In genomic region chr5:9557706-9558105, GRCm38 (mm10) we compare ENCODE assay signal across 14 mouse cellular contexts.
DNase-seq lines count a peak whose midpoint lies in the region; ATAC-seq and TF ChIP-seq lines count a peak whose summit lies in the region.
"Had no signal": no experiment of that assay in that cellular context is flagged by ENCODE, and none has a peak within 500 bp of the region (broad histone marks: within the 10 kb centered on the region; RNA-seq: fewer than 3 reads in every experiment).

No protein-coding gene starts in this region.

- H3K4me1 ChIP-seq in hindbrain, embryonic 15.5 days (replicated peaks), result no peaks in the 10 kb centered on the region
- no peaks in the 10 kb centered on the region for H3K4me1 ChIP-seq in hindbrain, embryonic 11.5 days (replicated peaks; ENCODE audit: control insufficient read depth, insufficient read depth, low read length)
- H3K4me1 ChIP-seq in midbrain, embryonic 15.5 days, result no peaks in the 10 kb centered on the region
- no peaks in the 10 kb centered on the region for H3K4me1 ChIP-seq in midbrain, embryonic 13.5 days (replicated peaks)
- no peaks in the 10 kb centered on the region for H3K4me1 ChIP-seq in midbrain, postnatal 0 days (ENCODE audit: insufficient read depth, low read length)
- H3K4me1 ChIP-seq: heart, embryonic 13.5 days had no signal

- H3K4me2 ChIP-seq in hindbrain, embryonic 15.5 days, result no peak overlapping the region
- H3K4me2 ChIP-seq in hindbrain, embryonic 11.5 days (replicated peaks; ENCODE audit: low read depth, low read length), result no peak overlapping the region
- H3K4me2 ChIP-seq in midbrain, embryonic 15.5 days, result no peak overlapping the region
- H3K4me2 ChIP-seq in midbrain, embryonic 13.5 days (replicated peaks), result no peak overlapping the region
- no peak overlapping the region for H3K4me2 ChIP-seq in midbrain, postnatal 0 days (ENCODE audit: low read depth, low read length, poor library complexity, severe bottlenecking)
- H3K4me2 ChIP-seq: heart, embryonic 13.5 days had no signal

- no peak for DNase-seq in hindbrain, embryonic 11.5 days (ENCODE audit: low spot score)
- DNase-seq in brain, embryonic 14.5 days (ENCODE audit: low read depth), result peak; percentile 78
- peak; percentile 77 for DNase-seq in midbrain, postnatal 0 days (ENCODE audit: low spot score)
- DNase-seq in kidney, postnatal 14 days, result no peak
- DNase-seq: cerebellum, postnatal 25 days; kidney, adult 9 months; liver, postnatal 0 days had no signal

- peak; percentile 80 for ATAC-seq in hindbrain, embryonic 15.5 days (ENCODE audit: low FRiP score, low read depth)
- no peak for ATAC-seq in hindbrain, embryonic 11.5 days (ENCODE audit: low FRiP score)
- ATAC-seq in midbrain, embryonic 15.5 days (replicated peaks), result peak; percentile 66; the same call in 1 of the 2 replicates
- no peak for ATAC-seq in midbrain, embryonic 13.5 days
- no peak; the same call in 1 of the 2 replicates for ATAC-seq in midbrain, postnatal 0 days (ENCODE audit: low FRiP score)
- no peak for ATAC-seq in activated CD4-positive, CD25-positive, alpha-beta regulatory T cell, adult 4 months
- ATAC-seq: CD4-positive, CD25-positive, alpha-beta regulatory T cell, adult 4 months; liver, postnatal 0 days had no signal

- 34% methylated on average over 3 of the region's 3 CpGs for WGBS in hindbrain, embryonic 15.5 days
- WGBS in hindbrain, embryonic 11.5 days, result 50% methylated on average over 3 of the region's 3 CpGs
- 42% methylated on average over 3 of the region's 3 CpGs for WGBS in midbrain, embryonic 15.5 days
- WGBS in midbrain, embryonic 13.5 days, result 65% methylated on average over 3 of the region's 3 CpGs
- 45% methylated on average over 3 of the region's 3 CpGs for WGBS in midbrain, postnatal 0 days

- H3K9ac ChIP-seq in hindbrain, embryonic 15.5 days, result no peak overlapping the region
- H3K9ac ChIP-seq in hindbrain, embryonic 11.5 days (ENCODE audit: low read depth, low read length), result no peak overlapping the region
- H3K9ac ChIP-seq in midbrain, embryonic 15.5 days, result no peak overlapping the region
- no peak overlapping the region for H3K9ac ChIP-seq in midbrain, embryonic 13.5 days (replicated peaks)
- H3K9ac ChIP-seq in midbrain, postnatal 0 days (replicated peaks; ENCODE audit: low read length, poor library complexity, severe bottlenecking), result no peak overlapping the region
- H3K9ac ChIP-seq: heart, embryonic 13.5 days; liver, postnatal 0 days had no signal

- no peak overlapping the region for H3K4me3 ChIP-seq in hindbrain, embryonic 15.5 days
- H3K4me3 ChIP-seq in hindbrain, embryonic 11.5 days (ENCODE audit: low read depth, low read length), result no peak overlapping the region
- H3K4me3 ChIP-seq in midbrain, embryonic 15.5 days, result no peak overlapping the region
- H3K4me3 ChIP-seq in midbrain, embryonic 13.5 days (replicated peaks), result no peak overlapping the region
- no peak overlapping the region for H3K4me3 ChIP-seq in midbrain, postnatal 0 days (ENCODE audit: low read depth, low read length)
- H3K4me3 ChIP-seq: heart, embryonic 13.5 days had no signal

- H3K36me3 ChIP-seq in hindbrain, embryonic 15.5 days, result no peaks in the 10 kb centered on the region
- H3K36me3 ChIP-seq in hindbrain, embryonic 11.5 days (ENCODE audit: control insufficient read depth, insufficient read depth, low read length), result no peaks in the 10 kb centered on the region
- no peaks in the 10 kb centered on the region for H3K36me3 ChIP-seq in midbrain, embryonic 15.5 days (replicated peaks)
- H3K36me3 ChIP-seq in midbrain, embryonic 13.5 days, result no peaks in the 10 kb centered on the region
- no peaks in the 10 kb centered on the region for H3K36me3 ChIP-seq in midbrain, postnatal 0 days (ENCODE audit: insufficient read depth, low read length)
- H3K36me3 ChIP-seq: heart, embryonic 13.5 days had no signal

- H3K27me3 ChIP-seq in hindbrain, embryonic 15.5 days, result no peaks in the 10 kb centered on the region
- H3K27me3 ChIP-seq in hindbrain, embryonic 11.5 days (ENCODE audit: control insufficient read depth, insufficient read depth, low read length), result no peaks in the 10 kb centered on the region
- no peaks in the 10 kb centered on the region for H3K27me3 ChIP-seq in midbrain, embryonic 15.5 days (replicated peaks)
- no peaks in the 10 kb centered on the region for H3K27me3 ChIP-seq in midbrain, embryonic 13.5 days
- H3K27me3 ChIP-seq in midbrain, postnatal 0 days (ENCODE audit: insufficient read depth, low read length), result no peaks in the 10 kb centered on the region
- H3K27me3 ChIP-seq: heart, embryonic 13.5 days had no signal

- no peak for TF ChIP-seq CTCF in brain, embryonic 14.5 days (IDR thresholded peaks at IDR 0.05; ENCODE audit: borderline replicate concordance, extremely low read depth, insufficient read depth, insufficient read length)
- TF ChIP-seq CTCF in midbrain, postnatal 0 days (IDR thresholded peaks at IDR 0.05), result no peak

- H3K9me3 ChIP-seq in hindbrain, embryonic 15.5 days, result no peaks in the 10 kb centered on the region
- no peaks in the 10 kb centered on the region for H3K9me3 ChIP-seq in hindbrain, embryonic 11.5 days (ENCODE audit: control insufficient read depth, low read length)
- H3K9me3 ChIP-seq in midbrain, embryonic 15.5 days, result no peaks in the 10 kb centered on the region
- no peaks in the 10 kb centered on the region for H3K9me3 ChIP-seq in midbrain, embryonic 13.5 days
- H3K9me3 ChIP-seq in midbrain, postnatal 0 days (ENCODE audit: low read length), result no peaks in the 10 kb centered on the region
- H3K9me3 ChIP-seq: heart, embryonic 13.5 days had no signal

- TF ChIP-seq POLR2A in brain, embryonic 14.5 days (IDR thresholded peaks at IDR 0.05; ENCODE audit: borderline replicate concordance, extremely low read depth, insufficient read depth, insufficient read length, poor library complexity, severe bottlenecking), result no peak

- no peak overlapping the region for H3K27ac ChIP-seq in hindbrain, embryonic 15.5 days (replicated peaks)
- H3K27ac ChIP-seq in hindbrain, embryonic 11.5 days (ENCODE audit: low read depth, low read length), result no peak overlapping the region
- no peak overlapping the region for H3K27ac ChIP-seq in midbrain, embryonic 15.5 days
- no peak overlapping the region for H3K27ac ChIP-seq in midbrain, embryonic 13.5 days
- H3K27ac ChIP-seq in midbrain, postnatal 0 days (ENCODE audit: low read depth, low read length), result no peak overlapping the region
- H3K27ac ChIP-seq: heart, embryonic 13.5 days; macrophage had no signal

Comparison
In these comparisons a context has a peak if more than half of its experiments do, and no peak if none do; other contexts are left out.
1. ATAC-seq: peak in hindbrain, embryonic 15.5 days (single experiment) and midbrain, embryonic 15.5 days (single experiment); none in hindbrain, embryonic 11.5 days (single experiment), midbrain, embryonic 13.5 days (single experiment), midbrain, postnatal 0 days (single experiment) and activated CD4-positive, CD25-positive, alpha-beta regulatory T cell, adult 4 months (single experiment).
2. DNase-seq: peak in brain, embryonic 14.5 days (single experiment) and midbrain, postnatal 0 days (single experiment); none in hindbrain, embryonic 11.5 days (single experiment) and kidney, postnatal 14 days (single experiment).